Mouse (Mus musculus): ENCODE results near the gene Fcho1. TPM values are rescaled to one million over a fixed set of nuclear protein-coding genes. Genes with fewer than 3 reads are reported as not detected.

Gene Fcho1
- polyA plus RNA-seq, 1 experiment from 2014 or later, result 1.4 TPM

GRCm38 (mm10) chr8:71717096-71717495, 8.4 kb downstream of the Fcho1 start:
- Histone ChIP-seq H3K9ac (ENCODE audit: low read length) (no peak overlapping the region), H3K27me3 (ENCODE audit: control insufficient read depth, insufficient read depth, low read length) (peaks cover 36% of the 10 kb centered on the region), H3K4me3 (ENCODE audit: control insufficient read depth in 1 of 2, insufficient read depth in 1 of 2, low read depth in 1 of 2, low read length in 2 of 2) (no peak overlapping the region), H3K36me3 (ENCODE audit: control insufficient read depth, insufficient read depth, low read length) (no peaks in the 10 kb centered on the region), H3K9me3 (ENCODE audit: control insufficient read depth, low read length) (no peaks in the 10 kb centered on the region), H3K4me1 (ENCODE audit: control insufficient read depth in 2 of 2, insufficient read depth in 2 of 2, low read length in 2 of 2) (0 out of 4 replicates have a peak, but pooled peaks cover 0 to 3% of the 10 kb centered on the region in 2 experiments), H3K4me2 (ENCODE audit: low read length) (no peak overlapping the region), H3K27ac (replicated peaks in 1 of 2; ENCODE audit: control insufficient read depth in 1 of 2, insufficient read depth in 1 of 2, low read depth in 2 of 2, low read length in 2 of 2) (no peak overlapping the region)
- 67% methylated on average over 12 of the region's 12 CpGs for WGBS
- no peak for ATAC-seq (ENCODE audit: insufficient number of reproducible peaks, insufficient read depth, low FRiP score, low read depth)

- WGBS, result 71% methylated on average over 13 of the region's 13 CpGs
- Histone ChIP-seq H3K4me3 (ENCODE audit: control insufficient read depth in 1 of 2, insufficient read depth in 1 of 2, low read depth in 1 of 2, low read length in 2 of 2) (no peak overlapping the region), H3K9me3 (ENCODE audit: control insufficient read depth, low read length) (no peaks in the 10 kb centered on the region), H3K36me3 (ENCODE audit: control insufficient read depth, insufficient read depth, low read length) (no peaks in the 10 kb centered on the region), H3K9ac (ENCODE audit: low read length) (no peak overlapping the region), H3K27ac (replicated peaks in 1 of 2; ENCODE audit: control insufficient read depth in 1 of 2, insufficient read depth in 1 of 2, low read depth in 2 of 2, low read length in 2 of 2) (no peak overlapping the region), H3K27me3 (ENCODE audit: control insufficient read depth, insufficient read depth, low read length) (peaks cover 33% of the 10 kb centered on the region), H3K4me1 (ENCODE audit: control insufficient read depth in 2 of 2, insufficient read depth in 2 of 2, low read length in 2 of 2) (0 out of 4 replicates have a peak, but pooled peaks cover 0 to 3% of the 10 kb centered on the region in 2 experiments), H3K4me2 (ENCODE audit: low read length) (no peak overlapping the region)
- ATAC-seq (ENCODE audit: insufficient number of reproducible peaks, insufficient read depth, low FRiP score, low read depth), result no peak
Observed at GRCm38 (mm10) chr8:71716561-71717053, 8.9 kb downstream of the Fcho1 start.

- WGBS, result 30% methylated on average over 8 of the region's 8 CpGs
- H3K27ac ChIP-seq (replicated peaks in 1 of 2; ENCODE audit: control insufficient read depth in 1 of 2, insufficient read depth in 1 of 2, low read depth in 2 of 2, low read length in 2 of 2), result no peak overlapping the region
- H3K9me3 ChIP-seq (ENCODE audit: control insufficient read depth, low read length), result no peaks in the 10 kb centered on the region
- H3K36me3 ChIP-seq (ENCODE audit: control insufficient read depth, insufficient read depth, low read length), result no peaks in the 10 kb centered on the region
- no peak overlapping the region for H3K4me2 ChIP-seq (ENCODE audit: low read length)
- no peak overlapping the region for H3K9ac ChIP-seq (ENCODE audit: low read length)
- no peak for ATAC-seq (ENCODE audit: insufficient number of reproducible peaks, insufficient read depth, low FRiP score, low read depth)
- H3K4me3 ChIP-seq (ENCODE audit: control insufficient read depth in 1 of 2, insufficient read depth in 1 of 2, low read depth in 1 of 2, low read length in 2 of 2), result no peak overlapping the region
- peaks cover 36% of the 10 kb centered on the region for H3K27me3 ChIP-seq (ENCODE audit: control insufficient read depth, insufficient read depth, low read length)
- 0 out of 4 replicates have a peak, but pooled peaks cover 0 to 3% of the 10 kb centered on the region in 2 experiments for H3K4me1 ChIP-seq (ENCODE audit: control insufficient read depth in 2 of 2, insufficient read depth in 2 of 2, low read length in 2 of 2)
Observed at GRCm38 (mm10) chr8:71715531-71715930, 10.0 kb downstream of the Fcho1 start.

- Histone ChIP-seq H3K4me3 (ENCODE audit: control insufficient read depth in 1 of 2, insufficient read depth in 1 of 2, low read depth in 1 of 2, low read length in 2 of 2) (no peak overlapping the region), H3K4me1 (ENCODE audit: control insufficient read depth in 2 of 2, insufficient read depth in 2 of 2, low read length in 2 of 2) (no peaks in the 10 kb centered on the region; a peak in 1 of 4 replicates), H3K9ac (ENCODE audit: low read length) (no peak overlapping the region), H3K36me3 (ENCODE audit: control insufficient read depth, insufficient read depth, low read length) (no peaks in the 10 kb centered on the region), H3K9me3 (ENCODE audit: control insufficient read depth, low read length) (0 out of 2 replicates have a peak, but pooled peaks cover 2% of the 10 kb centered on the region), H3K4me2 (ENCODE audit: low read length) (no peak overlapping the region), H3K27ac (replicated peaks in 1 of 2; ENCODE audit: control insufficient read depth in 1 of 2, insufficient read depth in 1 of 2, low read depth in 2 of 2, low read length in 2 of 2) (no peak overlapping the region), H3K27me3 (ENCODE audit: control insufficient read depth, insufficient read depth, low read length) (peaks cover 57% of the 10 kb centered on the region)
- 75% methylated on average over 2 of the region's 2 CpGs for WGBS
- ATAC-seq (ENCODE audit: insufficient number of reproducible peaks, insufficient read depth, low FRiP score, low read depth), result no peak
Observed at GRCm38 (mm10) chr8:71711574-71711973, 13.9 kb downstream of the Fcho1 start.

- H3K9ac ChIP-seq (ENCODE audit: low read length), result no peak overlapping the region
- peak overlapping the region; percentile 38 for H3K4me2 ChIP-seq (ENCODE audit: low read length)
- 0 out of 2 replicates have a peak, but pooled peaks cover 2% of the 10 kb centered on the region for H3K9me3 ChIP-seq (ENCODE audit: control insufficient read depth, low read length)
- H3K36me3 ChIP-seq (ENCODE audit: control insufficient read depth, insufficient read depth, low read length), result no peaks in the 10 kb centered on the region
- no peaks in the 10 kb centered on the region; a peak in 1 of 4 replicates for H3K4me1 ChIP-seq (ENCODE audit: control insufficient read depth in 2 of 2, insufficient read depth in 2 of 2, low read length in 2 of 2)
- no peak overlapping the region for H3K4me3 ChIP-seq (ENCODE audit: control insufficient read depth in 1 of 2, insufficient read depth in 1 of 2, low read depth in 1 of 2, low read length in 2 of 2)
- H3K27ac ChIP-seq (replicated peaks in 1 of 2; ENCODE audit: control insufficient read depth in 1 of 2, insufficient read depth in 1 of 2, low read depth in 2 of 2, low read length in 2 of 2), result no peak overlapping the region
- no peak for ATAC-seq (ENCODE audit: insufficient number of reproducible peaks, insufficient read depth, low FRiP score, low read depth)
- peaks cover 56% of the 10 kb centered on the region for H3K27me3 ChIP-seq (ENCODE audit: control insufficient read depth, insufficient read depth, low read length)
- 20% methylated on average over 24 of the region's 25 CpGs for WGBS
Observed at GRCm38 (mm10) chr8:71709800-71710446, 15.6 kb downstream of the Fcho1 start.

DNA sequence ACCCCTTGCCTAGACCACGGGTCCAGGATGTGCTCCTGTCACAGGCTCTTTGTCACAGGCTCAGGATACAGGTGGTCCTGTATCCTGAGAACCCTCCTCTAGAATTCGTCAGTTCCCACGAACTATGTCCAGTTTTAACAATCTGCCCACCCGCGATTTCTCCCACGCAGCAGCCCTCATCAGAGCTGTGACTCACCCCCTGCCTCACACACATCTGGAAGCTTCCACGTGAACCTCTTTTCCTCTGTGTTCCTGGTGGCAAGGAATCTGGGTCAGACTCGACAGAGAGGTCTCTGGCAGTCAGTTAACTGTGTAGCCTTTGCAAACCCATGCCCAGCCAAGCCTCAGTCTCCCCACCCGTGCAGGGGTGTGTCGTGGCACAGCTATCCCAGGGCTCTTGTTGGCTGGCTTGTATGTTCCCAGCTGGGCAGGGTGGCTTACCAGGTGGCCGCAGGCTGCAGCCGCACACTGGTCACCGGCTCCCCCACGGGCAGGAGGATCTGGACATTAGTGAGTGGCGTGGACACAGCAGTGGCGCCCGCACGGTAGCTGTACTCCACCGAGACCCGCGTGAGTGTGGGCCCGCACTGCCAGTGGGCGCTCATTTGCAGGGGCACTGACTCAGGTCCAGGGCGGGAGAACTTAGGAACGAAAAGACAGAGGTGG, 16.2 kb downstream of the Fcho1 start:
- H3K27me3 ChIP-seq (ENCODE audit: control insufficient read depth, insufficient read depth, low read length), result peaks cover 50% of the 10 kb centered on the region
- H3K4me2 ChIP-seq (ENCODE audit: low read length), result peak overlapping the region; percentile 38
- 0 out of 2 replicates have a peak, but pooled peaks cover 2% of the 10 kb centered on the region for H3K9me3 ChIP-seq (ENCODE audit: control insufficient read depth, low read length)
- H3K9ac ChIP-seq (ENCODE audit: low read length), result no peak overlapping the region
- H3K27ac ChIP-seq (replicated peaks in 1 of 2; ENCODE audit: control insufficient read depth in 1 of 2, insufficient read depth in 1 of 2, low read depth in 2 of 2, low read length in 2 of 2), result no peak overlapping the region
- no peak for ATAC-seq (ENCODE audit: insufficient number of reproducible peaks, insufficient read depth, low FRiP score, low read depth)
- H3K36me3 ChIP-seq (ENCODE audit: control insufficient read depth, insufficient read depth, low read length), result no peaks in the 10 kb centered on the region
- no peak overlapping the region for H3K4me3 ChIP-seq (ENCODE audit: control insufficient read depth in 1 of 2, insufficient read depth in 1 of 2, low read depth in 1 of 2, low read length in 2 of 2)
- 38% methylated on average over 25 of the region's 25 CpGs for WGBS
- H3K4me1 ChIP-seq (ENCODE audit: control insufficient read depth in 2 of 2, insufficient read depth in 2 of 2, low read length in 2 of 2), result no peaks in the 10 kb centered on the region; a peak in 1 of 4 replicates

DNA sequence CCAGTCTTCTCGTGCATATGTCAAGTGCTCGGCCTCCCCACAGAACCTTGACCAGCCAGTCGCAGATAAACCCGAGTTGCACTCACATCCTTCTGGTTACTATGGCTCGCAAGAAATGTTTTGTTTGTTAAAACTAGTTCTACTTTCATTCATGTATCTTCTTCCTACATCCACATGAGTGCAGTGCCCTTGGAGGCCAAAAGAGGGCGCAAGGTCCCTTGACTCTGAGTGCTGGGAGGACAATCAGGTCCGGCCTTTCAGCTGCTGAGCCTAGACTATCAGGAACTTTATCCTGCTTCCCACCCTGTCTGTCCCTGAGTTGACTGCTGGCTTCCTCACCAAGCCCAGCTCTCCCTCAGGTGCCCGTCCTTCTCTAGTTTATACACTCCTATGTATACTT, 17.6 kb downstream of the Fcho1 start:
- H3K27me3 ChIP-seq (ENCODE audit: control insufficient read depth, insufficient read depth, low read length), result peaks cover 47% of the 10 kb centered on the region
- ATAC-seq (ENCODE audit: insufficient number of reproducible peaks, insufficient read depth, low FRiP score, low read depth), result no peak
- 0 out of 2 replicates have a peak, but pooled peaks cover 2% of the 10 kb centered on the region for H3K9me3 ChIP-seq (ENCODE audit: control insufficient read depth, low read length)
- no peaks in the 10 kb centered on the region for H3K36me3 ChIP-seq (ENCODE audit: control insufficient read depth, insufficient read depth, low read length)
- H3K4me2 ChIP-seq (ENCODE audit: low read length), result no peak overlapping the region
- H3K27ac ChIP-seq (replicated peaks in 1 of 2; ENCODE audit: control insufficient read depth in 1 of 2, insufficient read depth in 1 of 2, low read depth in 2 of 2, low read length in 2 of 2), result no peak overlapping the region
- no peaks in the 10 kb centered on the region; a peak in 1 of 4 replicates for H3K4me1 ChIP-seq (ENCODE audit: control insufficient read depth in 2 of 2, insufficient read depth in 2 of 2, low read length in 2 of 2)
- no peak overlapping the region for H3K4me3 ChIP-seq (ENCODE audit: control insufficient read depth in 1 of 2, insufficient read depth in 1 of 2, low read depth in 1 of 2, low read length in 2 of 2)
- 38% methylated on average over 8 of the region's 8 CpGs for WGBS
- H3K9ac ChIP-seq (ENCODE audit: low read length), result no peak overlapping the region
